ENCODE assay signal across 8 mouse cellular contexts in the genomic region with DNA sequence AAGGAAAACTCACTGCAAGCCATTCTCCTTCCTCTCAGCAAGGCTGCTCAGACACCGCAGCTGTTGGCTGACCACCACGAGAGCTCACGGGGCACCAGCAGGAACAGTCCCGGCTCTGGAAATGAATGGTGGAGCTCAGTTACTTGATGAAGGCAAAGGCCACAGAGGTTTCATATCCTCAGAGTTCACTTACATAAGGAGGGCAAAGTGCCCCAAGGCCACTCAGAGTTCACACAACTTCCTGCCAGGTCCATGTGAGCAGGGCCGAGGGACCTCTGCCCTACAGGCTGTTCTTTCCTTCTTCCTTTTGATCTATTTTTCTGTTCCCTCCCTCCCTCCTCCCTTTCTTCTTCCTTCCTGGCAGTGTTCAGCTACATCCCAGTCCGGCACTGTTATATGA. TPM values are rescaled to one million over a fixed set of nuclear protein-coding genes. Genes with fewer than 3 reads are reported as not detected.
DNase-seq lines count a peak whose midpoint lies in the region; ATAC-seq and TF ChIP-seq lines count a peak whose summit lies in the region.

No protein-coding gene starts in this region.

- TF ChIP-seq CTCF in liver, embryonic 14.5 days (IDR thresholded peaks at IDR 0.05; ENCODE audit: low read depth): no peak
- TF ChIP-seq CTCF in stomach, postnatal 0 days (IDR thresholded peaks at IDR 0.05; ENCODE audit: low read depth): no peak

- TF ChIP-seq EP300 in liver, embryonic 14.5 days (IDR thresholded peaks at IDR 0.05; ENCODE audit: low read depth): no peak
- no peak for TF ChIP-seq EP300 in stomach, postnatal 0 days (optimal IDR thresholded peaks at IDR 0.05)

- no peaks in the 10 kb centered on the region for H3K36me3 ChIP-seq in intestine, embryonic 16.5 days (ENCODE audit: control insufficient read depth, insufficient read depth, low read length)
- no peaks in the 10 kb centered on the region for H3K36me3 ChIP-seq in liver, embryonic 14.5 days (replicated peaks; ENCODE audit: control insufficient read depth, insufficient read depth, low read depth)
- no peaks in the 10 kb centered on the region for H3K36me3 ChIP-seq in stomach, postnatal 0 days (ENCODE audit: control insufficient read depth, insufficient read depth, low read length)
- H3K36me3 ChIP-seq in midbrain, embryonic 13.5 days: no peaks in the 10 kb centered on the region; the same call in 1 of the 2 replicates

- H3K27me3 ChIP-seq in intestine, embryonic 16.5 days (replicated peaks; ENCODE audit: control insufficient read depth, insufficient read depth, low read length): no peaks in the 10 kb centered on the region
- no peaks in the 10 kb centered on the region for H3K27me3 ChIP-seq in liver, embryonic 14.5 days (ENCODE audit: control insufficient read depth, insufficient read depth, low read length)
- H3K27me3 ChIP-seq in stomach, postnatal 0 days (ENCODE audit: control insufficient read depth, insufficient read depth, low read length): no peaks in the 10 kb centered on the region
- H3K27me3 ChIP-seq in midbrain, embryonic 13.5 days: no peaks in the 10 kb centered on the region

- no peaks in the 10 kb centered on the region for H3K9me3 ChIP-seq in intestine, embryonic 16.5 days (ENCODE audit: control insufficient read depth, low read length)
- no peaks in the 10 kb centered on the region for H3K9me3 ChIP-seq in liver, embryonic 14.5 days (ENCODE audit: control insufficient read depth, low read length)
- H3K9me3 ChIP-seq in stomach, postnatal 0 days (ENCODE audit: control insufficient read depth, low read length): no peaks in the 10 kb centered on the region
- H3K9me3 ChIP-seq in midbrain, embryonic 13.5 days: no peaks in the 10 kb centered on the region

- peak overlapping the region; percentile 43 for H3K4me2 ChIP-seq in intestine, embryonic 16.5 days (ENCODE audit: low read depth, low read length)
- H3K4me2 ChIP-seq in liver, embryonic 14.5 days (ENCODE audit: low read depth): peak overlapping the region; percentile 18; the same call in 1 of the 2 replicates
- peak overlapping the region; percentile 5; the same call in 1 of the 2 replicates for H3K4me2 ChIP-seq in stomach, postnatal 0 days (replicated peaks; ENCODE audit: low read depth)
- H3K4me2 ChIP-seq in midbrain, embryonic 13.5 days (replicated peaks): no peak overlapping the region

- 24% methylated on average over 6 of the region's 6 CpGs for WGBS in intestine, embryonic 16.5 days
- 49% methylated on average over 6 of the region's 6 CpGs for WGBS in liver, embryonic 14.5 days (ENCODE audit: insufficient replicate concordance)
- 14% methylated on average over 6 of the region's 6 CpGs for WGBS in stomach, postnatal 0 days
- 75% methylated on average over 6 of the region's 6 CpGs for WGBS in midbrain, embryonic 13.5 days

- DNase-seq in ovary, adult 18-20 months (ENCODE audit: low spot score): peak; percentile 30
- no peak for DNase-seq in ovary, postnatal 10 days (ENCODE audit: low spot score)
- DNase-seq in gastrocnemius, postnatal 14 days: peak; percentile 13
- DNase-seq in liver, embryonic 14.5 days (ENCODE audit: low read depth in 3 of 3, low spot score in 3 of 3): no peak
- peak; percentile 68 for DNase-seq in stomach, postnatal 0 days (ENCODE audit: low spot score)
- DNase-seq in cerebellum, postnatal 25 days: no peak

- peak overlapping the region; percentile 14; the same call in 1 of the 2 replicates for H3K4me3 ChIP-seq in intestine, embryonic 16.5 days (ENCODE audit: low read length)
- no peak overlapping the region for H3K4me3 ChIP-seq in liver, embryonic 14.5 days (ENCODE audit: insufficient read depth in 1 of 2, low read depth in 2 of 2, low read length in 2 of 2)
- no peak overlapping the region for H3K4me3 ChIP-seq in stomach, postnatal 0 days (ENCODE audit: low read depth, low read length)
- no peak overlapping the region for H3K4me3 ChIP-seq in midbrain, embryonic 13.5 days (replicated peaks)

- ATAC-seq in intestine, embryonic 16.5 days: peak; percentile 81
- no peak for ATAC-seq in liver, embryonic 14.5 days (ENCODE audit: insufficient read depth)
- peak; percentile 81 for ATAC-seq in stomach, postnatal 0 days (ENCODE audit: low FRiP score, low TSS enrichment)
- no peak for ATAC-seq in midbrain, embryonic 13.5 days

- intact Hi-C loops in gastrocnemius, postnatal 14 days (cut with DNase I; ENCODE audit: low total_unique reads): no loop called here

- H3K4me1 ChIP-seq in intestine, embryonic 16.5 days (ENCODE audit: control insufficient read depth, insufficient read depth, low read length): peaks cover 11% of the 10 kb centered on the region
- 0 out of 4 replicates have a peak, but pooled peaks cover 0 to 10% of the 10 kb centered on the region in 2 experiments for H3K4me1 ChIP-seq in liver, embryonic 14.5 days (replicated peaks; ENCODE audit: control insufficient read depth in 2 of 2, insufficient read depth in 2 of 2, low read length in 1 of 2)
- H3K4me1 ChIP-seq in stomach, postnatal 0 days (replicated peaks; ENCODE audit: control insufficient read depth, insufficient read depth): no peaks in the 10 kb centered on the region
- H3K4me1 ChIP-seq in midbrain, embryonic 13.5 days (replicated peaks): peaks cover 2% of the 10 kb centered on the region; the same call in 1 of the 2 replicates

- H3K27ac ChIP-seq in intestine, embryonic 16.5 days (ENCODE audit: low read length): peak overlapping the region; percentile 86
- H3K27ac ChIP-seq in liver, embryonic 14.5 days: peak overlapping the region; percentile 27; the same call in 1 of the 2 replicates
- peak overlapping the region; percentile 53 for H3K27ac ChIP-seq in stomach, postnatal 0 days (replicated peaks)
- no peak overlapping the region for H3K27ac ChIP-seq in midbrain, embryonic 13.5 days

- peak overlapping the region; percentile 55 for H3K9ac ChIP-seq in intestine, embryonic 16.5 days (ENCODE audit: low read depth, low read length)
- H3K9ac ChIP-seq in liver, embryonic 14.5 days (replicated peaks): no peak overlapping the region
- H3K9ac ChIP-seq in stomach, postnatal 0 days (ENCODE audit: low read length): no peak overlapping the region
- no peak overlapping the region for H3K9ac ChIP-seq in midbrain, embryonic 13.5 days (replicated peaks)

RNA-seq across cellular contexts. Expression of gene Taf1d, which starts 4.6 kb away (rescaled TPM):
- total RNA-seq in gastrocnemius, postnatal 14 days (2021): 10 to 100 TPM; 48.3 to 55.4 TPM
- 53.0 and 56.9 TPM in 2 replicates for polyA plus RNA-seq in intestine, embryonic 16.5 days (2015; fragmentation: Nextera tagmentation; extraction: Ambion mirVana)
- polyA plus RNA-seq in liver, embryonic 14.5 days (2012; rRNA removed): 33.8 and 57.4 TPM in 2 replicates
- polyA plus RNA-seq in liver, embryonic 14.5 days (2014; fragmentation: Nextera tagmentation; extraction: Ambion mirVana): 29.6 TPM in 2 replicates
- polyA plus RNA-seq in stomach, postnatal 0 days (2015; fragmentation: Nextera tagmentation; extraction: Ambion mirVana): 39.1 and 41.1 TPM in 2 replicates
- polyA plus RNA-seq in midbrain, embryonic 13.5 days (2015; fragmentation: Nextera tagmentation; extraction: Ambion mirVana): 55.7 and 57.7 TPM in 2 replicates

RNA-seq across cellular contexts. Expression of gene 4931406C07Rik, which starts 4.8 kb away (rescaled TPM):
- total RNA-seq in gastrocnemius, postnatal 14 days (2021): 1 to 10 TPM; 5.9 to 6.7 TPM
- 8.5 and 9.3 TPM in 2 replicates for polyA plus RNA-seq in intestine, embryonic 16.5 days (2015; fragmentation: Nextera tagmentation; extraction: Ambion mirVana)
- 4.0 and 5.9 TPM in 2 replicates for polyA plus RNA-seq in liver, embryonic 14.5 days (2012; rRNA removed)
- 2.3 and 2.7 TPM in 2 replicates for polyA plus RNA-seq in liver, embryonic 14.5 days (2014; fragmentation: Nextera tagmentation; extraction: Ambion mirVana)
- 6.6 and 6.7 TPM in 2 replicates for polyA plus RNA-seq in stomach, postnatal 0 days (2015; fragmentation: Nextera tagmentation; extraction: Ambion mirVana)
- 12.7 and 13.4 TPM in 2 replicates for polyA plus RNA-seq in midbrain, embryonic 13.5 days (2015; fragmentation: Nextera tagmentation; extraction: Ambion mirVana)

RNA-seq across cellular contexts. Expression of gene Med17, which starts 21.7 kb away (rescaled TPM):
- 10 to 100 TPM; 11.0 to 12.2 TPM for total RNA-seq in gastrocnemius, postnatal 14 days (2021)
- polyA plus RNA-seq in intestine, embryonic 16.5 days (2015; fragmentation: Nextera tagmentation; extraction: Ambion mirVana): 26.6 and 27.4 TPM in 2 replicates
- polyA plus RNA-seq in liver, embryonic 14.5 days (2012; rRNA removed): 9.6 and 15.0 TPM in 2 replicates
- polyA plus RNA-seq in liver, embryonic 14.5 days (2014; fragmentation: Nextera tagmentation; extraction: Ambion mirVana): 15.8 and 17.2 TPM in 2 replicates
- polyA plus RNA-seq in stomach, postnatal 0 days (2015; fragmentation: Nextera tagmentation; extraction: Ambion mirVana): 18.5 and 20.0 TPM in 2 replicates
- 34.8 and 38.5 TPM in 2 replicates for polyA plus RNA-seq in midbrain, embryonic 13.5 days (2015; fragmentation: Nextera tagmentation; extraction: Ambion mirVana)

RNA-seq across cellular contexts. Expression of gene Cep295, which starts 56.2 kb away (rescaled TPM):
- 1 to 10 TPM; 7.4 TPM for total RNA-seq in gastrocnemius, postnatal 14 days (2021)
- 8.0 and 9.6 TPM in 2 replicates for polyA plus RNA-seq in intestine, embryonic 16.5 days (2015; fragmentation: Nextera tagmentation; extraction: Ambion mirVana)
- polyA plus RNA-seq in liver, embryonic 14.5 days (2012; rRNA removed): 10.4 and 15.7 TPM in 2 replicates
- 9.5 and 9.6 TPM in 2 replicates for polyA plus RNA-seq in liver, embryonic 14.5 days (2014; fragmentation: Nextera tagmentation; extraction: Ambion mirVana)
- 4.4 and 4.6 TPM in 2 replicates for polyA plus RNA-seq in stomach, postnatal 0 days (2015; fragmentation: Nextera tagmentation; extraction: Ambion mirVana)
- 17.3 and 18.5 TPM in 2 replicates for polyA plus RNA-seq in midbrain, embryonic 13.5 days (2015; fragmentation: Nextera tagmentation; extraction: Ambion mirVana)

Comparison
In these comparisons a context has a peak if more than half of its experiments do, and no peak if none do; other contexts are left out.
1. DNase-seq: peak in ovary, adult 18-20 months (single experiment), gastrocnemius, postnatal 14 days (single experiment) and stomach, postnatal 0 days (single experiment); none in ovary, postnatal 10 days (single experiment), liver, embryonic 14.5 days (0 of 3) and cerebellum, postnatal 25 days (0 of 2).
2. ATAC-seq: peak in intestine, embryonic 16.5 days (single experiment) and stomach, postnatal 0 days (single experiment); none in liver, embryonic 14.5 days (single experiment) and midbrain, embryonic 13.5 days (single experiment).